Mouse (Mus musculus): ENCODE results near the gene Olfr715b. TPM values are rescaled to one million over a fixed set of nuclear protein-coding genes. Genes with fewer than 3 reads are reported as not detected.

Gene Olfr715b
- polyA plus RNA-seq (2012; rRNA removed): not detected in 2 replicates

GRCm38 (mm10) chr7:107110269-107110668 is at the start of gene Olfr715b:
Gene Olfr715b, minus strand, starts transcription at chr7:107110369.

DNA sequence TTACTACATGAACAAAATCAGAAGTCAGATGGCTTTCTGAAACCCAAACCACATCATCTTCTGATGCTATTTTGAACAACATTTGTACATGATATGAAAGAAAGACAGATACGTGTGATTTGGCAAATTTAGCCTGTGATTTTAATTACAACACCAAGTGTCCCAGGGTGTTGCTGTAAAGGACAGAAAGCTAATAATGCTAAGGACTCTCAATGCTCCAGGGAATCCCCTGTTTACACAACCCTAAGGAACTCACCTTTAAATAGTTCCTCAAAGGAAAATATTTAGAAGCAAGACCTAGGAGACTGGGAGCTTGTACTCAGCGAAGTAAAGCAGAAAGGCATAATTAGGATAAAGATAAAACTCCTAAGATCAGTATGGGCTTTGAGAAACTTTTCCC is 27.9 kb upstream of the Olfr715b start, which contains the start of gene Olfr716:
TSS of gene Olfr716 (plus strand) at position 301 of the 400 bp plus-strand sequence.

GRCm38 (mm10) chr7:107130983-107131382 is 20.8 kb upstream of the Olfr715b start, which contains the start of gene Olfr715:
Gene Olfr715, minus strand, starts transcription at chr7:107131083.

DNA sequence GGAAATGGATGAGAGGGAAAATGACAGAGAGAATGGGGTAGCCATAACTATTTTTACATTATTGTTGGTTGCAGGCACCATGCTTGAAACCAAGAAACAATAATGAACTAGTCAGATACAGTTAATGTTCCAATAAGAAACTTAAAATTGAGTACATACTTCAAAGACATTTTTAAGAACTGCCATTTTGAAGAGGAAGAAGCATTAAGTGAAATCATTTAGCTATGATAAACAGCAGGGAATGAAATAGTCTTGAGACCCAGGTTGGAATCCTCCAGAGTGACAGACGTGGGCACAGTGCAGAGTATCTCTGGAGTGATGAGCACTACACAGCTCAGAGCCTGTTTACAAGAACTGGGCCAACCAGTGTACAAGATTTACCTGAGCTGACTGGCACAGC is 17.2 kb downstream of the Olfr715b start, which contains the start of gene Olfr17:
TSS of gene Olfr17 (plus strand) at position 301 of the 400 bp plus-strand sequence.

GRCm38 (mm10) chr7:107070681-107071080 is 39.5 kb downstream of the Olfr715b start, which contains the start of gene Olfr714:
Gene Olfr714, plus strand, starts transcription at chr7:107070981.

Other genes starting within 250 kb of the Olfr715b start
- gene Olfr704, start 247.2 kb downstream of the Olfr715b start, polyA plus RNA-seq (2012; rRNA removed): not detected in 2 replicates
- not detected in 2 replicates for gene Olfr705, start 233.5 kb downstream of the Olfr715b start, polyA plus RNA-seq (2012; rRNA removed)
- not detected in 2 replicates for gene Olfr706, start 222.2 kb downstream of the Olfr715b start, polyA plus RNA-seq (2012; rRNA removed)
- gene Olfr707, start 209.1 kb downstream of the Olfr715b start, polyA plus RNA-seq (2012; rRNA removed): not detected in 2 replicates
- gene Olfr1532-ps1, start 202.4 kb downstream of the Olfr715b start, polyA plus RNA-seq (2012; rRNA removed): not detected in 2 replicates
- gene Olfr709-ps1, start 178.2 kb downstream of the Olfr715b start, polyA plus RNA-seq (2012; rRNA removed): not detected in 2 replicates
- not detected in 2 replicates for gene Olfr710, start 162.1 kb downstream of the Olfr715b start, polyA plus RNA-seq (2012; rRNA removed)
- gene Olfr6, start 146.4 kb downstream of the Olfr715b start, polyA plus RNA-seq (2012; rRNA removed): not detected in 2 replicates
- not detected in 2 replicates for gene Olfr711, start 134.9 kb downstream of the Olfr715b start, polyA plus RNA-seq (2012; rRNA removed)
- not detected in 2 replicates for gene Olfr2, start 104.3 kb downstream of the Olfr715b start, polyA plus RNA-seq (2012; rRNA removed)
- gene Olfr713, start 79.2 kb downstream of the Olfr715b start, polyA plus RNA-seq (2012; rRNA removed): not detected in 2 replicates
- gene Olfr714, start 39.4 kb downstream of the Olfr715b start, polyA plus RNA-seq (2012; rRNA removed): not detected in 2 replicates
- gene Olfr17, start 17.1 kb downstream of the Olfr715b start, polyA plus RNA-seq (2012; rRNA removed): not detected in 2 replicates
- gene Olfr715, start 20.7 kb upstream of the Olfr715b start, polyA plus RNA-seq (2012; rRNA removed): not detected in 2 replicates
- not detected in 2 replicates for gene Olfr716, start 28.0 kb upstream of the Olfr715b start, polyA plus RNA-seq (2012; rRNA removed)
- not detected in 2 replicates for gene Nlrp14, start 56.6 kb upstream of the Olfr715b start, polyA plus RNA-seq (2012; rRNA removed)
- not detected in 2 replicates for gene Rbmxl2, start 99.1 kb upstream of the Olfr715b start, polyA plus RNA-seq (2012; rRNA removed)

Measured in colon, adult 2 months (tissue).